Mouse (Mus musculus): ENCODE measurements at regions not wholly inside any gene's neighbourhood (a gene's known extent, or its start where the extent isn't known, plus 50 kb on each side); places are given as distances from the start of the nearest gene placed in this dataset.

GRCm38 (mm10) chr13:51314541-51314977, 93.9 kb upstream of the S1pr3 start:
- H3K9me3 ChIP-seq (replicated peaks; ENCODE audit: control insufficient read depth, low read length) = no peaks in the 10 kb centered on the region
- H3K36me3 ChIP-seq (replicated peaks; ENCODE audit: control insufficient read depth, insufficient read depth, low read depth, low read length) = no peaks in the 10 kb centered on the region
- WGBS = 1% methylated on average over 5 of the region's 5 CpGs
- no peak overlapping the region for H3K4me2 ChIP-seq (ENCODE audit: low read depth, low read length)
- H3K27ac ChIP-seq (replicated peaks; ENCODE audit: low read depth, low read length) = peak overlapping the region; percentile 68
- peak overlapping the region; percentile 14; the same call in 1 of the 2 replicates for H3K9ac ChIP-seq (replicated peaks; ENCODE audit: low read length)
- no peaks in the 10 kb centered on the region for H3K27me3 ChIP-seq (ENCODE audit: control insufficient read depth, insufficient read depth, low read length)
- H3K4me1 ChIP-seq (ENCODE audit: control insufficient read depth, insufficient read depth, low read length) = peaks cover 10% of the 10 kb centered on the region
- ATAC-seq (replicated peaks; ENCODE audit: insufficient number of reproducible peaks, low FRiP score, low TSS enrichment, low read depth) (peak; percentile 94), DNase-seq (ENCODE audit: low spot score) (peak; percentile 97)
- H3K4me3 ChIP-seq (ENCODE audit: low read depth, low read length) = no peak overlapping the region

GRCm38 (mm10) chr13:51315008-51315778, 93.2 kb upstream of the S1pr3 start:
- ATAC-seq (replicated peaks; ENCODE audit: insufficient number of reproducible peaks, low FRiP score, low TSS enrichment, low read depth) = no peak
- 34% methylated on average over 10 of the region's 10 CpGs for WGBS
- peaks cover 10% of the 10 kb centered on the region for H3K4me1 ChIP-seq (ENCODE audit: control insufficient read depth, insufficient read depth, low read length)

GRCm38 (mm10) chr13:51315779-51316041, 92.7 kb upstream of the S1pr3 start:
- H3K9me3 ChIP-seq (replicated peaks; ENCODE audit: control insufficient read depth, low read length) = no peaks in the 10 kb centered on the region
- H3K9ac ChIP-seq (replicated peaks; ENCODE audit: low read length) = no peak overlapping the region
- H3K27ac ChIP-seq (replicated peaks; ENCODE audit: low read depth, low read length) = peak overlapping the region; percentile 66
- no peak overlapping the region for H3K4me2 ChIP-seq (ENCODE audit: low read depth, low read length)
- DNase-seq (ENCODE audit: low spot score) (no peak), ATAC-seq (replicated peaks; ENCODE audit: insufficient number of reproducible peaks, low FRiP score, low TSS enrichment, low read depth) (no peak)
- no peaks in the 10 kb centered on the region for H3K36me3 ChIP-seq (replicated peaks; ENCODE audit: control insufficient read depth, insufficient read depth, low read depth, low read length)
- H3K27me3 ChIP-seq (ENCODE audit: control insufficient read depth, insufficient read depth, low read length) = no peaks in the 10 kb centered on the region
- WGBS = 50% methylated on average over 5 of the region's 5 CpGs
- no peak overlapping the region for H3K4me3 ChIP-seq (ENCODE audit: low read depth, low read length)
- H3K4me1 ChIP-seq (ENCODE audit: control insufficient read depth, insufficient read depth, low read length) = peaks cover 10% of the 10 kb centered on the region

More at GRCm38 (mm10) chr13:51315008-51315778, 93.2 kb upstream of the S1pr3 start:
- no peaks in the 10 kb centered on the region for H3K36me3 ChIP-seq (replicated peaks; ENCODE audit: control insufficient read depth, insufficient read depth, low read depth, low read length)
- H3K27me3 ChIP-seq (ENCODE audit: control insufficient read depth, insufficient read depth, low read length) = no peaks in the 10 kb centered on the region
- H3K4me3 ChIP-seq (ENCODE audit: low read depth, low read length) = no peak overlapping the region
- peak overlapping the region; percentile 66 for H3K27ac ChIP-seq (replicated peaks; ENCODE audit: low read depth, low read length)
- H3K9me3 ChIP-seq (replicated peaks; ENCODE audit: control insufficient read depth, low read length) = no peaks in the 10 kb centered on the region
- peak overlapping the region; percentile 14; the same call in 1 of the 2 replicates for H3K9ac ChIP-seq (replicated peaks; ENCODE audit: low read length)
- no peak for DNase-seq (ENCODE audit: low spot score)
- no peak overlapping the region for H3K4me2 ChIP-seq (ENCODE audit: low read depth, low read length)

- no peaks in the 10 kb centered on the region for H3K9me3 ChIP-seq (replicated peaks; ENCODE audit: control insufficient read depth, low read length)
- H3K36me3 ChIP-seq (replicated peaks; ENCODE audit: control insufficient read depth, insufficient read depth, low read depth, low read length) = no peaks in the 10 kb centered on the region
- no peaks in the 10 kb centered on the region for H3K27me3 ChIP-seq (ENCODE audit: control insufficient read depth, insufficient read depth, low read length)
- DNase-seq (ENCODE audit: low spot score) (no peak), ATAC-seq (replicated peaks; ENCODE audit: insufficient number of reproducible peaks, low FRiP score, low TSS enrichment, low read depth) (no peak)
- WGBS = 76% methylated on average over 6 of the region's 7 CpGs
- no peak overlapping the region for H3K4me3 ChIP-seq (ENCODE audit: low read depth, low read length)
- no peak overlapping the region; the same call in 1 of the 2 replicates for H3K27ac ChIP-seq (replicated peaks; ENCODE audit: low read depth, low read length)
- no peaks in the 10 kb centered on the region for H3K4me1 ChIP-seq (ENCODE audit: control insufficient read depth, insufficient read depth, low read length)
- no peak overlapping the region for H3K9ac ChIP-seq (replicated peaks; ENCODE audit: low read length)
- H3K4me2 ChIP-seq (ENCODE audit: low read depth, low read length) = no peak overlapping the region
Measured at GRCm38 (mm10) chr13:51323058-51323715, 85.3 kb upstream of the S1pr3 start.

- Histone ChIP-seq H3K36me3 (replicated peaks; ENCODE audit: control insufficient read depth, insufficient read depth, low read depth, low read length) (no peaks in the 10 kb centered on the region), H3K4me1 (ENCODE audit: control insufficient read depth, insufficient read depth, low read length) (no peaks in the 10 kb centered on the region; the same call in 1 of the 2 replicates), H3K27me3 (ENCODE audit: control insufficient read depth, insufficient read depth, low read length) (no peaks in the 10 kb centered on the region), H3K4me2 (ENCODE audit: low read depth, low read length) (no peak overlapping the region), H3K27ac (replicated peaks; ENCODE audit: low read depth, low read length) (no peak overlapping the region; the same call in 1 of the 2 replicates), H3K9me3 (replicated peaks; ENCODE audit: control insufficient read depth, low read length) (no peaks in the 10 kb centered on the region), H3K9ac (replicated peaks; ENCODE audit: low read length) (no peak overlapping the region), H3K4me3 (ENCODE audit: low read depth, low read length) (no peak overlapping the region)
- ATAC-seq (replicated peaks; ENCODE audit: insufficient number of reproducible peaks, low FRiP score, low TSS enrichment, low read depth) (no peak), DNase-seq (ENCODE audit: low spot score) (no peak)
- WGBS = 67% methylated on average over 5 of the region's 5 CpGs
Measured at GRCm38 (mm10) chr13:51324714-51325113, 83.7 kb upstream of the S1pr3 start.

GRCm38 (mm10) chr13:51325298-51325697, 83.1 kb upstream of the S1pr3 start:
- 57% methylated on average over 5 of the region's 5 CpGs for WGBS
- no peak for ATAC-seq (replicated peaks; ENCODE audit: insufficient number of reproducible peaks, low FRiP score, low TSS enrichment, low read depth)

GRCm38 (mm10) chr13:51326128-51326527, 82.3 kb upstream of the S1pr3 start:
- ATAC-seq (replicated peaks; ENCODE audit: insufficient number of reproducible peaks, low FRiP score, low TSS enrichment, low read depth) (no peak), DNase-seq (ENCODE audit: low spot score) (no peak)
- Histone ChIP-seq H3K9ac (replicated peaks; ENCODE audit: low read length) (no peak overlapping the region), H3K9me3 (replicated peaks; ENCODE audit: control insufficient read depth, low read length) (no peaks in the 10 kb centered on the region), H3K4me1 (ENCODE audit: control insufficient read depth, insufficient read depth, low read length) (no peaks in the 10 kb centered on the region; the same call in 1 of the 2 replicates), H3K4me3 (ENCODE audit: low read depth, low read length) (no peak overlapping the region), H3K36me3 (replicated peaks; ENCODE audit: control insufficient read depth, insufficient read depth, low read depth, low read length) (no peaks in the 10 kb centered on the region), H3K27me3 (ENCODE audit: control insufficient read depth, insufficient read depth, low read length) (no peaks in the 10 kb centered on the region), H3K27ac (replicated peaks; ENCODE audit: low read depth, low read length) (no peak overlapping the region), H3K4me2 (ENCODE audit: low read depth, low read length) (no peak overlapping the region)
- 58% methylated on average over 5 of the region's 5 CpGs for WGBS

More at GRCm38 (mm10) chr13:51325298-51325697, 83.1 kb upstream of the S1pr3 start:
- Histone ChIP-seq H3K9ac (replicated peaks; ENCODE audit: low read length) (no peak overlapping the region), H3K4me3 (ENCODE audit: low read depth, low read length) (no peak overlapping the region), H3K27ac (replicated peaks; ENCODE audit: low read depth, low read length) (no peak overlapping the region), H3K4me2 (ENCODE audit: low read depth, low read length) (no peak overlapping the region), H3K36me3 (replicated peaks; ENCODE audit: control insufficient read depth, insufficient read depth, low read depth, low read length) (no peaks in the 10 kb centered on the region), H3K27me3 (ENCODE audit: control insufficient read depth, insufficient read depth, low read length) (no peaks in the 10 kb centered on the region), H3K9me3 (replicated peaks; ENCODE audit: control insufficient read depth, low read length) (no peaks in the 10 kb centered on the region), H3K4me1 (ENCODE audit: control insufficient read depth, insufficient read depth, low read length) (no peaks in the 10 kb centered on the region; the same call in 1 of the 2 replicates)
- no peak for DNase-seq (ENCODE audit: low spot score)

Measured in embryonic facial prominence, embryonic 11.5 days (tissue).